13 mouse cellular contexts compared by ENCODE assay signal in the genomic region with DNA sequence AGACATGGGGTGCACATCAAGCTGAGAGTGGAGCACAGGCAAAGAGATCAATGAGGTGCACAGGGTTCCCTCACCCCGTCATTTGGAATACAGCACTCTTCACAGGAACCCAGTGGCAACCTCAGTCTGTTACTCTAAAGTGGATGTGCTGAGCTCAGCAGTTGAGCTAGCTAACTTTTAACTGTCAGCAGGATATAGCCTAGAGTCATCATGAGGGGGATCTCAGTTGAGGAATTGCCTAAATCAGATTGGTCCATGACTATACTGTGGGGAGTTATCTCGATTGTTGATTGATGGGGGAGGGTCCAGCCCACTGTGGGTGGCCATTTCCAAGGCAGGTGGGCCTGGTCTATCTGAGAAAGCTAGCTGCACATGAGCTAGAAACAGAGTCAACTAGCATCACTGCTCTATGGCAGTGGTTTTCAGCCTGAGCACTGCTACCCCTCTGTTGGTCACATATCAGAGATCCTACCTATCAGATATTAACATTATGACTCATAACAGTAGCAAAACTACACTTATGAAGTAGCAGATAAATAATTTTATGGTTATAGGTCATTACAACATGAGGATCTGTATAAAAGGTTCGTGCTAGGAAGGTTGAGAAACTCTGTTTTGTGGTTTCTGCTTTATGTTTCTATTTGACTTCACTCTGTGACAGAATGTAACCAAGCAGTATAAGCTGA.
"Had no signal": no experiment of that assay in that cellular context is flagged by ENCODE, and none has a peak within 500 bp of the region (broad histone marks: within the 10 kb centered on the region; RNA-seq: fewer than 3 reads in every experiment).

No protein-coding gene starts in this region.

- H3K27me3 ChIP-seq: limb, embryonic 15.5 days; liver, embryonic 12.5 days; megakaryocyte, embryonic 14.5 days; midbrain, embryonic 15.5 days; neural tube, embryonic 12.5 days had no signal

- ATAC-seq: liver, embryonic 12.5 days; midbrain, embryonic 15.5 days had no signal

- H3K27ac ChIP-seq: left cerebral cortex, adult 2 months; limb, embryonic 15.5 days; liver, embryonic 12.5 days; midbrain, embryonic 15.5 days; neural tube, embryonic 12.5 days had no signal

- H3K4me3 ChIP-seq: left cerebral cortex, adult 2 months; limb, embryonic 15.5 days; liver, embryonic 12.5 days; megakaryocyte, embryonic 14.5 days; midbrain, embryonic 15.5 days; neural tube, embryonic 12.5 days had no signal

- H3K4me2 ChIP-seq: limb, embryonic 15.5 days; liver, embryonic 12.5 days; lung, embryonic 14.5 days; midbrain, embryonic 11.5 days; midbrain, embryonic 15.5 days; neural tube, embryonic 12.5 days had no signal

- H3K9me3 ChIP-seq: limb, embryonic 15.5 days; liver, embryonic 12.5 days; megakaryocyte, embryonic 14.5 days; midbrain, embryonic 15.5 days; neural tube, embryonic 12.5 days had no signal

- H3K9ac ChIP-seq: limb, embryonic 15.5 days; liver, embryonic 12.5 days; lung, embryonic 14.5 days; midbrain, embryonic 15.5 days; neural tube, embryonic 12.5 days had no signal

- DNase-seq: kidney, adult 8-10 months; kidney, postnatal 10 days; lung, embryonic 14.5 days; lung, postnatal 10 days; lung, postnatal 4 days; thymus, postnatal 36 days had no signal

- H3K4me1 ChIP-seq: midbrain, embryonic 15.5 days; neural tube, embryonic 12.5 days had no signal
